Comparison of ENCODE assay signal across 8 mouse cellular contexts in genomic region chr3:144570047-144570815, GRCm38 (mm10). TPM values are rescaled to one million over a fixed set of nuclear protein-coding genes. Genes with fewer than 3 reads are reported as not detected.
DNase-seq lines count a peak whose midpoint lies in the region; ATAC-seq lines count a peak whose summit lies in the region.

TSS of gene Hs2st1 (minus strand) at chr3:144570181.
TSS of gene Selenof (plus strand) at chr3:144570304.

- peak; percentile 99 for DNase-seq in c-Kit-negative CD71-positive TER-119-positive erythroid progenitor cells, embryonic 14.5 days (ENCODE audit: low read depth, low spot score)
- DNase-seq in fibroblast of lung, adult 2 months (ENCODE audit: low read depth): peak; percentile 100
- peak; percentile 99 for DNase-seq in kidney, postnatal 14 days
- peak; percentile 98 for DNase-seq in liver, embryonic 13.5 days
- DNase-seq in neural tube, embryonic 10.5 days (ENCODE audit: extremely low spot score, low spot score): peak; percentile 95

- peak within 1 kb of the TSS; percentile 82 to 97 for H3K4me3 ChIP-seq in heart, embryonic 14.5 days (ENCODE audit: control insufficient read depth in 1 of 2, insufficient read depth in 1 of 2, low read depth in 1 of 2, low read length in 2 of 2)
- peak within 1 kb of the TSS; percentile 98 for H3K4me3 ChIP-seq in liver, embryonic 13.5 days (replicated peaks)
- peak within 1 kb of the TSS; percentile 92 for H3K4me3 ChIP-seq in stomach, embryonic 16.5 days (replicated peaks; ENCODE audit: low read length)

- H3K9me3 ChIP-seq in heart, embryonic 14.5 days (ENCODE audit: control insufficient read depth, low read length): no peaks in the 10 kb centered on the region
- H3K9me3 ChIP-seq in liver, embryonic 13.5 days (replicated peaks): no peaks in the 10 kb centered on the region
- H3K9me3 ChIP-seq in stomach, embryonic 16.5 days (replicated peaks; ENCODE audit: control insufficient read depth, low read length): no peaks in the 10 kb centered on the region

- peaks cover 28% of the 10 kb centered on the region for H3K36me3 ChIP-seq in heart, embryonic 14.5 days (ENCODE audit: control insufficient read depth, insufficient read depth, low read length)
- H3K36me3 ChIP-seq in liver, embryonic 13.5 days: peaks cover 24% of the 10 kb centered on the region
- no peaks in the 10 kb centered on the region for H3K36me3 ChIP-seq in stomach, embryonic 16.5 days (ENCODE audit: control insufficient read depth, insufficient read depth, low read length)

- no peaks in the 10 kb centered on the region for H3K27me3 ChIP-seq in heart, embryonic 14.5 days (ENCODE audit: control insufficient read depth, insufficient read depth, low read length)
- H3K27me3 ChIP-seq in liver, embryonic 13.5 days: no peaks in the 10 kb centered on the region
- H3K27me3 ChIP-seq in stomach, embryonic 16.5 days (ENCODE audit: control insufficient read depth, insufficient read depth, low read length): no peaks in the 10 kb centered on the region

- H3K4me1 ChIP-seq in heart, embryonic 14.5 days (ENCODE audit: control insufficient read depth in 2 of 2, insufficient read depth in 2 of 2, low read length in 2 of 2): peaks cover 7 to 35% of the 10 kb centered on the region in 2 experiments
- peaks cover 55% of the 10 kb centered on the region for H3K4me1 ChIP-seq in liver, embryonic 13.5 days (replicated peaks)
- peaks cover 13% of the 10 kb centered on the region for H3K4me1 ChIP-seq in stomach, embryonic 16.5 days (ENCODE audit: control insufficient read depth, insufficient read depth, low read length)

- H3K9ac ChIP-seq in heart, embryonic 14.5 days (ENCODE audit: low read length): peak within 1 kb of the TSS; percentile 93
- peak within 1 kb of the TSS; percentile 96 for H3K9ac ChIP-seq in liver, embryonic 13.5 days
- H3K9ac ChIP-seq in stomach, embryonic 16.5 days (ENCODE audit: low read length): peak within 1 kb of the TSS; percentile 96

- peak within 1 kb of the TSS; percentile 85 for H3K4me2 ChIP-seq in heart, embryonic 14.5 days (ENCODE audit: low read length)
- H3K4me2 ChIP-seq in liver, embryonic 13.5 days: peak within 1 kb of the TSS; percentile 100
- peak within 1 kb of the TSS; percentile 93 for H3K4me2 ChIP-seq in stomach, embryonic 16.5 days (ENCODE audit: low read depth, low read length)

- under 1% methylated on average over 63 of the region's 69 CpGs for WGBS in heart, embryonic 14.5 days
- WGBS in liver, embryonic 13.5 days (ENCODE audit: insufficient replicate concordance): under 1% methylated on average over 65 of the region's 69 CpGs
- under 1% methylated on average over 63 of the region's 69 CpGs for WGBS in stomach, embryonic 16.5 days

- peak; percentile 96 for ATAC-seq in CD4-positive, CD25-positive, alpha-beta regulatory T cell, adult 4 months
- ATAC-seq in heart, embryonic 14.5 days (ENCODE audit: insufficient number of reproducible peaks, insufficient read depth, low FRiP score, low read depth): peak; percentile 97
- peak; percentile 96 for ATAC-seq in liver, embryonic 13.5 days (ENCODE audit: low read depth)
- ATAC-seq in stomach, embryonic 16.5 days (ENCODE audit: insufficient read depth, low FRiP score): peak; percentile 98

- peak within 1 kb of the TSS; percentile 90 to 98 for H3K27ac ChIP-seq in heart, embryonic 14.5 days (replicated peaks in 1 of 2; ENCODE audit: control insufficient read depth in 1 of 2, insufficient read depth in 1 of 2, low read depth in 2 of 2, low read length in 2 of 2)
- peak within 1 kb of the TSS; percentile 89 for H3K27ac ChIP-seq in liver, embryonic 13.5 days
- peak within 1 kb of the TSS; percentile 95 for H3K27ac ChIP-seq in stomach, embryonic 16.5 days (ENCODE audit: low read length)

RNA-seq across cellular contexts. Expression of gene Hs2st1, which starts in this region (rescaled TPM):
- polyA plus RNA-seq in CD4-positive, CD25-positive, alpha-beta regulatory T cell, adult 4 months (2017; shearing (Covaris generic)): 1 to 10 TPM; 2.0 to 3.5 TPM
- 7.0 and 8.6 TPM in 2 replicates for polyA plus RNA-seq in heart, embryonic 14.5 days (2014; fragmentation: Nextera tagmentation; extraction: Ambion mirVana)
- polyA plus RNA-seq in liver, embryonic 13.5 days (2015; fragmentation: Nextera tagmentation; extraction: Ambion mirVana): 2.2 and 3.1 TPM in 2 replicates
- polyA plus RNA-seq in stomach, embryonic 16.5 days (2015; fragmentation: Nextera tagmentation; extraction: Ambion mirVana): 8.2 and 10.5 TPM in 2 replicates

RNA-seq across cellular contexts. Expression of gene Selenof, which starts in this region (rescaled TPM):
- 100 to 1,000 TPM; 288 to 301 TPM for polyA plus RNA-seq in CD4-positive, CD25-positive, alpha-beta regulatory T cell, adult 4 months (2017; shearing (Covaris generic))
- polyA plus RNA-seq in heart, embryonic 14.5 days (2014; fragmentation: Nextera tagmentation; extraction: Ambion mirVana): 340 and 384 TPM in 2 replicates
- polyA plus RNA-seq in liver, embryonic 13.5 days (2015; fragmentation: Nextera tagmentation; extraction: Ambion mirVana): 316 and 342 TPM in 2 replicates
- 610 and 622 TPM in 2 replicates for polyA plus RNA-seq in stomach, embryonic 16.5 days (2015; fragmentation: Nextera tagmentation; extraction: Ambion mirVana)

Comparison
In these comparisons a context has a peak if more than half of its experiments do, and no peak if none do; other contexts are left out.
1. Peak in every context shown above with its lines: DNase-seq, ATAC-seq, H3K4me3 ChIP-seq and H3K27ac ChIP-seq.